Mouse (Mus musculus): ENCODE measurements around the gene Catsper1.

The Catsper1 gene

DNA sequence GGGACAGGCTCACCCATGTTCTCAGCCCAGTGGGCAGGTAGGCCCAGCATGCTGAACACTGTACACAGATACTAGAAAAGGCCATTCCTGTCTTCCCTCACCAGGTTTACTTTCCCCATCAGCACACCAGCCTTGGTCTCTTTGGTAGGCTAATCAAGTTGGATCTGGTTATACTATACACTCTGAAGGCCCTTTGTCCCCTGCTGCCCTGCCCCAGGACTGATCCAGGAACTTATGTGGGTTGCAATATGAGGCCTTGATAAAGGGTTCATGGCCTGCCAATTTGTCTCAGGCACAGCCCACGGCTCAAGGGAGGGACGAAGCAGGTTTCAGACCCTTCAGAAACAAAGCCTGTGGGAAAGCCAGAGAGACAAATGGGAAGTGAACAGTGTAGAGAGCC, 18.1 kb downstream of the Catsper1 start:
- DNase-seq (ENCODE audit: extremely low spot score): no peak

DNA sequence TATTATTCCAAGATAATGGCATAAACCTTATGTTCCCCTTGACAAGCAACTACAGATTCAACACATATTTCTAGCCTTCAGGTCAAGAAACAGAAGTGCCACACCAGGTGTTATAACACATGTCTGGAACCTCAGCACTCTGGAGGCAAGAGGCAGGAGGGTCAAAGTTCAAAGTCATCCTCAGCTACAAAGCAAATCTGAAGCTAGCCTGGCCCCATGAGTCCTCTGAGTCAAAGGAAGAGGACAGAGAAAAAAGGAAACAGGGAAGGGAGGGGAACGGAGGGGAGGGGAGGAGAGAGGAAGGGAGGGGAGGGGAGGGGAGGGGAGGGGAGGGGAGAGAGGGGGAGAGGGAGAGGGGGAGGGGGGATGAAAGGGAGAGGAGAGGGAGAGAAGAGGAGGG, 20.5 kb downstream of the Catsper1 start:
- no peak for DNase-seq (ENCODE audit: extremely low spot score)

DNA sequence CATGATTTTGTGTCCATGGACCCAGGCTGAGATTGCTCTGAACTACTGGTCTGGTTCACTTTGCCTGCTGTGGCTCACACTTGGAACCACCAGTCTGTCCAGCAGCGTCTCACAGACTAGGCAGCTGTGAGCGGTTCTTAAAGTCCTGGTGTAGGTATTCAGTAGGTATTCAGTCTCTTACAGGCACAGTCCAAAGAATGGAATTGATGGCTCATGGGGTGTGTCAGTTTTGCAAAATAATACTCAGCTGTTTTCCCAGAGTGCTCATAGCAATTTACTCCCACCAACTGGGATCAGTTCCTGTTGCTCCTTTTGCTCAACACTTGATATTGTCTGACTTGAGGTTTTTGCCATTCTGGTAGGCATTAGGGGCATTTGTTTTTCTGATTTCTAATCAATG, 26.6 kb downstream of the Catsper1 start:
- DNase-seq (ENCODE audit: extremely low spot score): no peak

- no peak for DNase-seq (ENCODE audit: extremely low spot score)
Observed at GRCm38 (mm10) chr19:5364124-5364523, 28.6 kb downstream of the Catsper1 start.

DNA sequence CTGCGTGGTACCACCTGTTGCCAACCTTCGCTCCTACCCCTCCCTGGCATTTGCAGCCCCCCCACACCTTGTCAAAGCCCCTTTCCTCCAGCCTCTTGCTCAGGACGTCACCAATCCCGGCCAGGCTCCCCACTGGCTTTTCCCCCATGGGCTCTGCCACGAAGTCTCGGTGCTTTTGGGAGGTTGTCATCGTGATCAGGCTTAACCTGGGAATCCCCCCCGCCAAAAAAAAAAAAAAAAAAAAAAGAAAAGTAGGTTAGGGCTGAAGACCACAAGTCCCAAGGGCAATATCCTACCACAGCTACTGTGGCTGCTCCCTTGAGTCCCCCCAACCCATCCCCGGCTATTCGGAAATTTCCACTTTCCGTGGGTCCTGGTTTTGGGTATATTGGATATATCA, 30.2 kb downstream of the Catsper1 start:
- DNase-seq (ENCODE audit: extremely low spot score): no peak

- peak; percentile 98 for DNase-seq (ENCODE audit: extremely low spot score)
Observed at GRCm38 (mm10) chr19:5366175-5367052, 30.9 kb downstream of the Catsper1 start, which contains the start of gene Eif1ad. Gene Eif1ad (plus strand): TSS chr19:5366741.

DNA sequence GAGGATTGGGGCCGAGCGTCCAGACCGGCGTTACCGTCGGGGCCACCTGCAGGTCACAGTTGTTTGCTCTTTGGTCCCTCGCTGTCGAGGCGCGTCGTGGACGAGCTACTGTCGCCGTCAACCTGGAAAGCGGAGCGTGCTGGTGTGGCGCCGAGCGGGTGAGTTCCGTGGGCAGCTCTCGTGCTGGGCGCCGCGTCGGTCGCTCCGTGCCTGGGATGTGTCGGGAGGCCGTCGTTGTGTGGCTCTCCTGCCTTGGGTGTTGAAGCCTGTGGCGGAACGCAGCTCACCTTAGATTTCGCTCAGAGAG, 31.5 kb downstream of the Catsper1 start, which contains the start of gene Banf1:
TSS of gene Banf1 (minus strand) at position 116 of the 307 bp plus-strand sequence.
- no peak for DNase-seq (ENCODE audit: extremely low spot score)

DNA sequence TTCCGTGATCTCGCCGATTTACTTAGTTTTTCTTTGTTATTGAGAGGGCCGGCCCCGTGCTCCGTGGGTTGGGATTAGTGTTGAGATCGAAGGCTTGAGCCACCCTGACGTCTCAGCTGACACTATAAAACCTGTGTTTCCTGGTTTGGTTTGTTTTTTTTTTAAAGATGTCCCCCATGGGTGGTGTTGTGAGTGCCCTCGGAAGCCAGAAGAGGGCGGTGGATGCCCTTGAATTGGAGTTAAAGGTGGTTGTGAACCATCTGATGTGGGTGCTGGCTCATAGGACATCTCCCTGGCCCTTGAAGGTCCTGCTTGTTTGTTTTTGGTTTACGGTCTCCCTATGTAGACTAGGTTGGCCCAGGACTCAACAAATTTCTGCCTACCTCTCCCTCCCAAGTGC, 31.9 kb downstream of the Catsper1 start:
- no peak for DNase-seq (ENCODE audit: extremely low spot score)

GRCm38 (mm10) chr19:5370932-5371331, 35.4 kb downstream of the Catsper1 start:
- DNase-seq (ENCODE audit: extremely low spot score): no peak

- DNase-seq (ENCODE audit: extremely low spot score): no peak
Observed at GRCm38 (mm10) chr19:5372724-5373123, 37.2 kb downstream of the Catsper1 start.

DNA sequence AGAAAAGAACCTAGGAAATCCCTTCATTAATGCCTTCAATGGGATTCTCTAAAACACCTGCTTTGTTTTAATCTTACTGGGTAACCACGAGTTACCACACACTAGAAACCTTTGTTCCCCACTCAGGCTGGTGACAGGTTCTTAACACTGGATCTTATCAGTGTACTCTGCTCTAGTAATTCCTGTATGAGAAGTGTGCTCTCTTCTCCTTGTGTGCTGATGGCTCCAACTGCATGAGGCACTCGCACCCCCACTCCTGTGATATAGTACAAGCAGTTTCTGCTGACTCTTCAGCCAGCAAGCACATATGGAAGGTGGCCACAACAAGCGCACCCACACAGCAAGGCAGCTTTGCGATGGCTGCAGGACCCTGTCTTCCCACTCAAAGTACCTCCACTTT, 38.6 kb downstream of the Catsper1 start:
- no peak for DNase-seq (ENCODE audit: extremely low spot score)

- DNase-seq (ENCODE audit: extremely low spot score): no peak
Observed at GRCm38 (mm10) chr19:5374748-5375147, 39.2 kb downstream of the Catsper1 start.

DNA sequence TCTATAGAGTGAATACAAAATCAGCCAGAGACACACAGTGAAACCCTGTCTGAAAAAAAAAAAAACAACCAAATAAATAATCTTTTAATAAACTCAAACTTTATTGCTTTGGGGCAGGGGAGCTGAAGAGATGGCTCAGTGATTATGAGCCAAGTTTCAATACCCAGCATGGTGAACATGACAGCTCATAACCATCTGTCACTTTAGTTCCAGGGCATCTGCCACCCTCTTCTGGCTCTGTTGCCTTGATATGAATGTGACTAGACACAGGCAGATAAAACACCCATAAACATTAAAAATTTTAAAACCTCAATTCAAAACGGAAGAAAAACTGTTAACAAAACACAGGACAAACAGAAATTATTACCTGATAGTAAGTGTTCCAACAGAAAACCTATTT, 41.9 kb downstream of the Catsper1 start:
- DNase-seq (ENCODE audit: extremely low spot score): no peak

- DNase-seq (ENCODE audit: extremely low spot score): no peak
Observed at GRCm38 (mm10) chr19:5383326-5383725, 47.8 kb downstream of the Catsper1 start.

DNA sequence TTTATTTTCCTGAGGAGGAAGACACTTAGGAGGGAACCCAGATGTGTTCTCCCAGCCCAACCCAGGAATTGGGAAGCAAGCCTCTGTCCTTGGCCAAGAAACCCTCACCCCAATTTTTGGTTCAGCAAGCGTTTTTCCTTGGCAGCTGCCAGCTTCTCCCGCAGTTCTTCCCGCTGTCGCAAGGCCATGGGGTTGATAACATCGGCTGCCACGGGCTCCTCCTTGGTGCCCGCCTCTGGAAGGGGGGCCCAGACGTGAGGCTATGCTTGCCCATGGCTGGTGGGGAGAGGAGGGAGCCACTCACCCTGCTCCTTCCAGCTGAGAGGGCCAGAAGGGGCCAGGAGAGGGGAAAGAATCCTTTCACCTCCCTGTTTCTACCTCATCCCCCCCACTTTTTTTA, 49.2 kb downstream of the Catsper1 start:
- no peak for DNase-seq (ENCODE audit: extremely low spot score)

GRCm38 (mm10) chr19:5388011-5388441, 52.5 kb downstream of the Catsper1 start:
- DNase-seq (ENCODE audit: extremely low spot score): peak; percentile 45

DNA sequence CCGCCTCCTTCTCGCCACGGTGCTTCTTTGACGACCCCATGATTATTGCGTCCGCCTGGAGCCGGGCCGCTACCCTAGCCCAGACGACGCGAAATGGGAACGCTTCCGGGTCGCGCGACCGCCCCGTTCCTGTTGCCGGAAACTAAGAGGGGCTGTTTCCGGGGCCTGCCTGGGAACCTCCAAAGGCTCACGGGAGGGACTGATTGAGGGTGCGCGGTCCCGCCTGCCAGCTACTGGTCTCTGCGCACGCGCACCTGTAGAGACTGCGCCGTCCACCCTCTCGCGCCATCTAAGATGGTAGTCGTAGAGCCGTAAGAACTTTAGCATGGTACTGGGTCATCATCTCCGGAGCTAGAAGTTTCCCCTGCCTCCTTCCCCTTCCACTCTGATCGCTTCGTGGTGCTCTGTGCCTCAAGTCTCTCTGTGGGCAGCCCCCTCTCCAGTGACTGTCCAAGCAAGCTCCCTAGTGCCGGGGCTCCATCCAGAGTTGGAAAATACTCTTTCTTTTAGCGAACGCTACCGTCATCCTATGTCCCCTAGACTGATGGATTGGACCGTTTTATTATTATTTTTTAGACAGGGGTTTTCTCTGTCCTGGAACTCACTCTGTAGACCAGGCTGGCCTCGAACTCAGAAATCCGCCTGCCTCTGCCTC, 53.2 kb downstream of the Catsper1 start, which contains the start of gene Sart1:
TSS of gene Sart1 (minus strand) at position 116 of the 655 bp plus-strand sequence.
- DNase-seq (ENCODE audit: extremely low spot score): peak; percentile 93

- DNase-seq (ENCODE audit: extremely low spot score): peak; percentile 45
Observed at GRCm38 (mm10) chr19:5389647-5390046, 54.1 kb downstream of the Catsper1 start.

DNA sequence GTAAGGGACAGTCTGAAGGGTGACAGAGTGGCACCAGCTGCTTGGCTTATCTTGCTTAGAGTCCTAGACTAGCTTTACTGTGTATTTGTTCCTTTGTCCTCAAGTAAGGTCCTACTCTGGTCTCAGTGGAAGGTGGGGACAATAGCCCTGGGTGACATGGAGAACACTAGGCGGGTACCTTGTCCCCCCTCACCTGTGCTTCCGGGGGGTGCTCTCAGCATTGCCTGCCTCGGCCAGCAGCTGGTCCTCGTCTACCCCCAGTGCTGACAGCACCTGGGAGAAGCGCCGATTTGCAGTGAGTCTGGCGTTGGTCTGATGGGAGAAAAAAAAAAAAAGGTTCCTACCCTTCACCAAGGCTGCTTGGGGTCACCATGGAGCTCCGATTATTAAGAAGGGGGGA, 54.9 kb downstream of the Catsper1 start:
- DNase-seq (ENCODE audit: extremely low spot score): no peak

DNA sequence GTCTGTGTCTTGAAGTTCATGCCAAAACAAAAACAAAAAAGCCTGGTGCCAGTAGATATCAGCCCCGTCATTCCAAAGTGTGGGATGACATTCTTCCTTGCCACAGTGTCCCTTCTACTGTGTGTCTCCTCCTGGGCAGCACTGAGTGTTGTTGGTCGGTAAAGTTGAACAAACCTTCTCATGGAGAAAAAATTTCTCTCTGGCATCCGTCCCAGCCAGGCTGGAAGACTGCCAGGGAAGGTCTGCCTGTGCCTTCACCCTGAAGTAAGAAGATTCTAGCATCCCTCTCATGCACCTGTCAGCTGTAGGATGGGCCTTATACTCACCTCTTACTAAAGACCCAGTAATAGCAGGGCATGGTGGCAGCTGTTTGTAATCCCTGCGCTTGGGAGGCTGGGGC, 57.4 kb downstream of the Catsper1 start:
- DNase-seq (ENCODE audit: extremely low spot score): no peak

All from embryo, embryonic 9.5 days (tissue).